Mouse (Mus musculus) right cerebral cortex, postnatal 36 days (tissue): ENCODE data around the gene Pqlc3.
A peak's percentile ranks its signal among the peaks of the same experiment; 100 is the strongest.
"Not testable (repeated sequence)": the region's sequence is repeated elsewhere in the genome, so short reads cannot be mapped to it uniquely, and the experiment has no call there.

Experiments
- DNase-seq, 2 experiments: peaks; one replicate each; pipeline ENCODE4 v3.0.0; 2022; ENCODE audit warnings: low spot score in 2 of 2, mixed read lengths in 1 of 2

The Pqlc3 gene

GRCm38 (mm10) chr12:16999739-17000497 lies at the start of gene Pqlc3:
TSS of gene Pqlc3 (minus strand) at chr12:17000408.
- peak; percentile 54 to 65 for DNase-seq

DNA sequence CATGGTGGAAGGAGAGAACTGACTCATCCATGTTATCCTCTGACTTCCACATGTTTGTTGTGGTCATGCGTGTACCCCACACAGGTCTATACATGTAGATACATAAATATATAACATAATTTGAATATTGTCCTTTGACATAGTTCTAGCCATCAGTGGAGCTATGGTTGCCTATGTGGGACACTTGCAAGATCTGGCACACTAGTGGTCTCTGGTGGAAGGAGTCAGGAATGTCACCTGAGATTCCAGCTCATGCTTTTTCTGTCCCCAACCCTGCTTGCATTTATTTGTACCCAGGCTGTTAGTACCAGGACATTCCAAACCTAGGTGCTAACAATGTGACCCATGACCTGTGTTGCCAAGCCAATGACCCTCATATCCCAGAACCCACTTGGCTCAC lies 49.6 kb upstream of the Pqlc3 start:
- no peak for DNase-seq

DNA sequence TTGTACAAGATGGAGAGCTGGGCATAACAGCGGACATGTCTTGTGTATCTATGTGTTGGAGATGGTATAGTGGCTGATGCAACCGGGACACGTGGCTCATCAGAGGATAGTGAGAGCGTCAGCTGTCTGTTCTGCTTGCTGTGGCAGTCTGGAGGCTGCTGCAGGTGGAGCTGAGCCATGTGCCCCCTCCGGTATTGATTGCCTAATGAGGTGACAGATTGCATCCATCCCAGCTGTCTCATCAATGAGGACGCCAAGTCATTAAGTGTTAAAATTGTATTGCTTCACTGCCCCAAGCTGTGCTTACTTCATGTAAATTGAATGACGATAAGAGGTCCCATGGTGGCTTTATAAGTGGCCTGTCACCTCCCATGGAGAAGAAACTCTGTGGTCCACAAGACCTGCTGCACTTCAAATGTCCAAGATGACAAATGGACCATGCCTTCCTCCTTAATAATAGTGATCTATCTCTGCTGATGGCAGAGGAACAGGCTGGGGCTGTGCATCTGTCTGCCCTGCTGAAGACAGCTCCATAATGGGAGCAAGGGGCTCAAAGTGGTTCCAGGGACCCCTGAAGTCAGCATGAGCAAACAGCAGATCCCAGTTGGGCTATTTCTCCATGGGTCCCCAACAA lies 48.9 kb upstream of the Pqlc3 start:
- no peak for DNase-seq

GRCm38 (mm10) chr12:17043311-17043710 lies 43.1 kb upstream of the Pqlc3 start:
- no peak for DNase-seq

- no peak for DNase-seq
These were observed 40.4 kb upstream of the Pqlc3 start for GRCm38 (mm10) chr12:17040567-17040966.

DNA sequence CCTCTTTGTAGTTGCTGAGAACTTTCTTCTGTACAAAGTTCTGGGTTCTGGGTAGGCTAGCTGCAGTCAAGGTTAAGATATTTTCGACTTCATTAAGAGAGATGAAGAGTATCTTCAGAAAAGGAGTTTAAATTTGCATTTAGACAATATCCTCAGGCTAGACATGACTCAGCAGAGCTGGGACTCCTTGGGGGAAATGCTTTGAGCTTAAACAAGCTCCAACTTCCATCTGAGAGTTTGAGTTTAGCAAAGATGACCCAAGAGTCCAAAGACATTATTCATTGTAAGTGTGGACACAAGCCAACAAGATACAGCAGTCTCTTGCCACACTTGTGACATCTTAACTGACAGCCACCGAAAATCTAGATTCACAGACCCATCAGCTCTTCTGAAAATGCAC lies 39.2 kb upstream of the Pqlc3 start:
- no peak for DNase-seq

- no peak for DNase-seq
These were observed 38.0 kb upstream of the Pqlc3 start for GRCm38 (mm10) chr12:17038246-17038645.

GRCm38 (mm10) chr12:17037053-17037610 lies 36.9 kb upstream of the Pqlc3 start:
- peak; percentile 49 to 68 for DNase-seq

DNA sequence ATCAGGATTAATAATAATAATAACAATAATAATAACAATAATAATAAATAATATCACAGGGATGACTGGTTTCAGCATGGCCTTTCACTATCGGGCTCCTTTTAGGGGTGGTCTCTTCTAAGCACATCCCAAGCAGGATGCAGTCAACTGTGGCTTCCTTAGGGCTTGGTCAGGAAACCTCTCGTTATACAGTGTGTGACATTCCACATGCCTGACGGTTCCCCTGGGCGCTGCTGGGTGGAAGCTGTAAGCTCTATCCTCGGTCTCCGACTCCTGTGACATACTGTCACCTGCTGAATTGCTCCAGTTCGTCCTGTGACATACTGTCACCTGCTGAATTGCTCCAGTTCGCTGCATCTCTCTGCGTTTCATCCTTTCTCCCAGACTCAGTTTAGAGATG lies 36.3 kb upstream of the Pqlc3 start:
- DNase-seq = no peak

DNA sequence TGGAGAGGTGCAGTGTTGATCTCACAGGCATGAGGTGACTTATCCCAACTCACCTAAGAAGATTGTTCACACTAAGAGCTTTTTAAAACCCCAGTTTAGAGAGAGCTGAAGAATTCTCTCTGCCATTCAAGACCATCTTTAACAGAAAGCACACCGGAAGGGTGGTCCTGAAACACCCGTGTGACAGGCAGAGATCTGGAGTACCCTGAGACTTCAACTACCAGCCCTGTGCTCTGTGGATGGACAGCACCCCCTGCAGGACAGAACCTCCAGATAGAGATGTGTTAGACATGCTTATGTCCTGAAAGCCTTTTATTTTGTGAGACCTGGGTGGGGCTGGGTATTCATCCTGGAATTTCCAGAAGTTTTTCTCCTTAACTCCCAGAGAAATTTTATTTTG lies 34.9 kb upstream of the Pqlc3 start:
- no peak for DNase-seq

DNA sequence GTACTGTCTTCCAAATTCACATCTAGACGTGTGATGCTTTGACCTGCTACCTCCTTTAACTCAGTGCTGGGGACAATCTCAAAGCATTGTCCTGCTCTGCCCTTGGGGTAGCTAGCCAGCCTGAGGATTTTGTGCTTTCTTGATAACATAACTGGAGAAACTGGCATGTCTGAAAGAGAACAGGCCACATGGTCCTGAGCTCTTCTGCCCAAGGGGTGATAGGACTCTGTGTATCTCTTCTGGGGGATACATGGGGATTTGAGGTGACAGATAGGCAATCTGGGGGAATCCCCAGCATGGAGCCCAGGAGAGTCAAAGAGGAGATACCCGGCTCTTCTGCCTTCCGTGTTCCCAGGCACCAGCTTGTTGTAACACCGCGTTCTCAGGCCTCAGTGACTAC lies 34.5 kb upstream of the Pqlc3 start:
- no peak for DNase-seq

DNA sequence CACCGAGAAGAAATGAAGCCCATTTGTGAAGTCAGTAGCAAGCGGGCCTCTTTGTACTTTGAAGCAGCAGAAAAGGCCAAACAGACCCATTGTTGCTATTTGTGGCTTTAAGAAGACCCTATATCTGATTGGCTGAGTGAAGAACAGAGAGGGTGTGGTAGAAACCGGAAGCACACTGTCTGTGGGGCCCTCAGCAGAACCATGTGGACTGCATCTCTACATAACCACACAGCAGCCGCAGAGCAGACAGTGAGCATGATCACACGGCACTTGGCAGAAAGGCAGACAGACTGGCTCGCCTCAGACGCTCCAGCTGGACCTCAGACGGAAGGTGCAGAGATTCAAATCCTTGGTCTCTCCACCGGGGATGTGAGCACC lies 33.2 kb upstream of the Pqlc3 start:
- no peak for DNase-seq

DNA sequence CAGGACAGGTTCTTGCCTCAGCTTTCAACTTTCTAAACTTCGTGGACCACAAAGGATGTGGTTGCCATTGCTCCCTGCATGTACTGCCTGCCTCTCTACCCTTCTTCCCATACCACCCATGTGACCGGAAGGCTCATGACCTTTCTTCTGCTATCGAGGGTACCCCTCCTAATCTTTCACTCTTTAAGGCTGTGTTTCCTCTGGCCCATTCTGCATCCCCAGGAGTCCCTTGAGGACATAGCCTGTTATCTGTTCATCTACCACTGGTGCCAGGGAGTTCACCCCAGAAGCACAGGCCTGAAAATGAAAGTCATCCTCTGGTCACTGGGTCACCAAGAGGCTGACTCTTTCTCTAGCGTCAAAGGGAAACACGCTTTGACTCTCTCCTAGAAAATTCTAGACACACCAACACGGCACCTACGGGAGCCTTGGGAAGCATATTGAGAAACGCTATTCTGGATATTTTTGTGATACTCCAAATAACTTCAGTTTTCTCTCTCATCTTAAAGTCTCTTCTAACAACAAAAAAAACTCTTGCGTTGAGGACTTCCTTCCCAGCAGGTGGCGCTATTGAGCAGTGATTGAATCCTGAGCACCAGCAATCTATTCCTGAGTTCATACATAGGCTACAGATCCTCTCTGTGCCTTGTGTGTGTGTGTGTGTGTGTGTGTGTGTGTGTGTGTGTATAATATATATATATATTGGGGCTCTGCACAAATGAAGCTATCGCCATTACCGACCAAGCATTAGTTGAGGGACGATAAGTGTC lies 32.7 kb upstream of the Pqlc3 start:
- DNase-seq = peak; percentile 59 to 71

GRCm38 (mm10) chr12:17024554-17025110 lies 24.4 kb upstream of the Pqlc3 start:
- no peak for DNase-seq

GRCm38 (mm10) chr12:17022145-17022544 lies 21.9 kb upstream of the Pqlc3 start:
- DNase-seq = no peak

- DNase-seq = not testable (repeated sequence)
These were observed 20.9 kb upstream of the Pqlc3 start for GRCm38 (mm10) chr12:17021125-17021524.

GRCm38 (mm10) chr12:17018468-17018867 lies 18.3 kb upstream of the Pqlc3 start:
- peak in 1 of 2 experiments; percentile 53 for DNase-seq

- DNase-seq = no peak
These were observed 15.5 kb upstream of the Pqlc3 start for GRCm38 (mm10) chr12:17015711-17016110.

DNA sequence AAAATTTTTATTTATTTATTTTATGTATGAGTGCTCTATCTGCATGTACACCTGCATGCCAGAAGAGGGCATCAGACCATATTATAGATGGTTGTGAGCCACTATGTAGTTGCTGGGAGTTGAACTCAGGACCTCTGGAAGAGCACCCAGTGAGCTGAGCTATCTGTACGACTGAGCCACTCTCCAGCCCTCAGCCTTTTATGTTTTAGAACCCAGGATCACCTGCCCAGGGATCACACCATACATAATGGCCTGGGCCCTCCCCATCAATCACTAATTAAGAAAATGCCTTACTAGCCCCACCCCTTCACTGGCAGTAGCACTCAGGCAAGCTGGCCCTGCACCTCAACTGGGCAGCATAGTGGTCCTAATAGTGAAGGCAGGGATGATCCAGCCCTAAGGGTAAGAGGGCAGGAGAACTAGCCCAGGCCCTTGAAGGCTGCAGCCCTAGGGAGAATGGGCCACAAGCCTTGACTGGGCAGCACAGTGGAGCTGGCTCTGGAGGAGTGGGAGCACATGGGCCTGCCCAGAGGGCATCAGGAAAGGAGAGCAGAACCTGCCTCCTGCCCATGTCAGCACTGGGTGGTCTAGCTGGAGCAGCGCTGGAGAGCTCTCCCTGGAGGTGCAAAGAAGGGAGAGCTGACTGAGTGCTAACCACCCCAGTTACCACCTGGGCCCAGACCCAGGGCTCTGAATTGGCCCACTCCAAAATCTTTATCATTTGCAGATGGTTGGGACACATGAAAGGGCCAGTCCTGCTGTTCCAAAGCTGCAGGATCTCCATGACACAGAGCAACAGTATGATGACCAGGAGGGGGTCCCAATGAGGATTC lies 12.1 kb upstream of the Pqlc3 start:
- no peak for DNase-seq

DNA sequence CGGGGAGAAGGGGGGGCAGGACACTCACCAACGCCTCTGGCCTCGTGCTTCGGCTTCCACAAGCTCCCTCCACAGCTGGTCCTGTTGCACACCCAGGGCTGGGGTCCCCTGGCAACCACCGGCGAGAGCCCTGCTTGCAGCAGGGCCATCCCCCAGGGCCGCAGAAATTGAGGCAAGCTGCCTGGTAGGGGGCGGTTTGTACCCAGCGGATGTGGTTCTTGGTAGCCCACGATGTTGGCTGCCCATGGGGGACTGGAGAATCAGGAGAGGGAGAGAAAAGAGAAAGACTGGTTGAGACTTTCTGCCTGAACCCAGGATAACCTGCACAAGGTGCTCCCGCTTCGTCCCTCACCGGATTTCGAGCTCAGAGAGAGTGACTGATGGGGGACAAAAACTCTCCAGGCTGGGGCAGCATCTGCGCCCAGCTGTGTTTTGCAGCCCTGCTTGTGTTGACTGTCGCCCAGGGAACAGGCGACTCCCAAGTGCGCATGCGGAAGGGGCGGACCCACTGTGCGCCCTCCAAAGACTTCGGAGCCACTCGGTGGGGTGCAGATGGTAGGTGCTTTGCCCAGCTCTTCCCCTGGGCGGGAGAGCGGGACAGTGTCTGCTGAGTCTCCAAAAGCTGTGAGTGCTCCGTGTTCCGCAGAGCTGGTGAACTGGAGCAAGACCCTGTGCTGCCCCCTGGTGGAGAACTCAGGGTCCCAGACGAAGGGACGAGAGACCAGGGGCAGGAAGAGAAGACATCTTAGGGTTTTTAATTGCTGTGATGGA lies 11.1 kb upstream of the Pqlc3 start, which contains the start of gene 2410004P03Rik:
Gene 2410004P03Rik (minus strand): TSS at position 628 of the 771 bp plus-strand sequence.
- DNase-seq = peak in 1 of 2 experiments; percentile 59
